Mouse (Mus musculus) liver, adult 2 months (tissue): ENCODE measurements around the gene Crip2.

Source experiments
- CTCF ChIP-seq: fragments of 200-500 bp; IDR thresholded peaks from 2 replicates; pipeline ENCODE4 v1.5.1; 2011; ENCODE audit warnings: low read depth, low read length, control low read depth
- POLR2A ChIP-seq: fragments of 200-500 bp; IDR thresholded peaks from 2 replicates; pipeline ENCODE4 v1.6.1; 2011; ENCODE audit warnings: low read length, control low read depth; ENCODE audit not compliant: insufficient read depth; ENCODE audit errors: extremely low read depth

- no peak for TF ChIP-seq CTCF
- TF ChIP-seq POLR2A: no peak
Observed at GRCm38 (mm10) chr12:113184945-113185344, 44.9 kb downstream of the Crip2 start.
